Mouse (Mus musculus) cerebral cortex, adult 2 months (tissue): ENCODE results near the gene Prph.

Experiments
- WGBS: fragments of 180-500 bp; shearing (Covaris S2); methylation state at CpG from one replicate; pipeline ENCODE4 v1.1.7; 2018; 5-methylcytosine and 5-hydroxymethylcytosine counted together

The Prph gene

DNA sequence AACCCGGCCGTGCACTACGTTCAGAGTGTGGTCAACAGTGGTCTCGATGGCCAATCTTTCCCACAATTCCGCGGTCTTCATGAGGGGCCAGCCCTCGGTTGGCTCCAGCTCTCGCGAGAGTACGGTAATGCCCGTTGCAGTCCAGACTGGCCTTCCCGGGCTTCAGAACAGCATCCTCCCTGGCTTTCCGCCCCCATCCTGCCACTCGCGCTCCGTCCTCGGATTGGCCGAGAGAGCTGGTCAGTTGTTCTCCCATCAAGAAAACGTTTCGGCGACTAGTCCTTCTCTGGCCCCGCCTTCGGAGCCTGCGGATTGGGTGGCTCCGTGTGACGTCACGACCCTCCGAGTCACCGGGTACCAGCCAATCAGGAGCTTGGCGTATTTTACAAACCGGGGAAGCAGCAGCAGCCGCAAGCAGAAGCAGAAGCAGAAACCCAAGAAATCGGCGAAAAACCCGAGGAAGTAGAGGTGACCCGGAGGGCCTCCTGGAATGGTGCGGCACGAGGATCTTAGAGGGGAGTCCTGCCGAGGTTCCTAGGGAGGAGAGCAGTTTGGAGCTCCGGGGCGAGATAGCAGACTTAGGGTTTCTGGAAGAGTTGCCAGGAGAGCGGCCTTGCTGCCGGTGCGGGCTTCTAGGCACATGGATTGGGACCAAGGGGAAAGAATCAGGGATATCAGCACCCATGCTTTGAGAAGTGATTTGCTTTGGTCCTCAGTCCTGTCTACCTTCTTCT, 19.8 kb downstream of the Prph start:
- WGBS, result under 1% methylated on average over 44 of the region's 44 CpGs

GRCm38 (mm10) chr15:99076011-99076410, 21.0 kb downstream of the Prph start:
- WGBS, result 92% methylated on average over 3 of the region's 3 CpGs

- 82% methylated on average over 15 of the region's 15 CpGs for WGBS
Observed at GRCm38 (mm10) chr15:99078181-99078910, 23.4 kb downstream of the Prph start.

DNA sequence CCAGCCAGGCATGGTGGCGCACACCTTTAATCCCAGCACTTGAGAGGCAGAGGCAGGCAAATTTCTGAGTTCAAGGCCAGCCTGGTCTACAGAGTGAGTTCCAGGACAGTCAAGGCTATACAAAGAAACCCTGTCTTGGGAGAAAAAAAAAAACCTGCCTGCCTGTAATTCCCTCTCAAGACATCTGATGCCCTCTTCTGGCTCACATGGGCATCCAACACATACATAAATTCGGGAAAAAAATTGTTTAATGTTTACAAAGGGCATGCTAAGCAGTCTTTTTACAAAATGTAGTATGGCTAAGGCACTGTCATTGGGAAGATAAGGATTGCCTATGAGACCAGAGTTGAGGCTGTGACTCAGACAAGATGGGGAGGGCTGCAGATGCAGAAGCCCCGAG, 24.8 kb downstream of the Prph start:
- WGBS, result 69% methylated on average over 3 of the region's 3 CpGs

- WGBS, result 94% methylated on average over 12 of the region's 12 CpGs
Observed at GRCm38 (mm10) chr15:99082322-99082721, 27.3 kb downstream of the Prph start.

DNA sequence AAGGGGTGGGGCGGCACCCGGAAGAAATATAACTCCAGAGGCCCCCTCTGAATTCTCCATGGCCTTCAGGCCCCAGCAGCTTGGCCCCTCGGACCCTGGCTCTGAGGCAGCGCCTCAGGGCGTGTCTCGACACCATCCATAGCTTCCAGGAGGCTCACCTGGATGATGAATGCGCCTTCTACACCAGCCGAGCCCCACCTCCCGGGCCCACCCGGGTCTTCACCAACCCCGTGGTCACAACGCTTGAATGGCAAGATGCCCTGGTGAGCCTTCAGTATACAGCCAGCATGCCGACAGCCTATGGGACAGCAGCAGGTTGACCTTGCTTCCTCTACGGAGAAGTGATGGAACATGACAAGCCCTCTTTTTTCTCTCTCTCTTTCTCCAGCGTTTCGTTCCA, 27.9 kb downstream of the Prph start:
- WGBS, result 91% methylated on average over 16 of the region's 16 CpGs

DNA sequence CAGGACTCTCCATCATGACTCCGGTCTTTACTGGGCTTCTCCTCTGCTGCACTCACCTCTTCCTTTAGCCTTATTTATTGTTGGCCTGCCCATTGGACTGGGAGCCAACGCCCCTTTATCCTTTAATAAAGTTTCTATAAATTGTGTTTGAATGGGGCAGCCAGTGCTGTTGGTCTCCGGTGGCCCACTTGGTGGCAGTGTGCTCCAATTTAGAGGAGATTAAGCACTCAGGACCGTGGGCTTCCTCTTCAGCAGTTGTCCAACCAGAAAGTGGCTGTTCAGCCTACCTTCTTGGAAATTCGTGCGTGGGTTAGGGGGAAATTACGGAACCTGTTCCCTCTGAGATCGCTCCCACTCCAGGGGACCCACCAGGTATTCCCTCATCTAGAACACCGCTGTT, 28.3 kb downstream of the Prph start:
- 62% methylated on average over 9 of the region's 9 CpGs for WGBS

GRCm38 (mm10) chr15:99083867-99084557, 29.0 kb downstream of the Prph start:
- WGBS, result 50% methylated on average over 11 of the region's 11 CpGs

DNA sequence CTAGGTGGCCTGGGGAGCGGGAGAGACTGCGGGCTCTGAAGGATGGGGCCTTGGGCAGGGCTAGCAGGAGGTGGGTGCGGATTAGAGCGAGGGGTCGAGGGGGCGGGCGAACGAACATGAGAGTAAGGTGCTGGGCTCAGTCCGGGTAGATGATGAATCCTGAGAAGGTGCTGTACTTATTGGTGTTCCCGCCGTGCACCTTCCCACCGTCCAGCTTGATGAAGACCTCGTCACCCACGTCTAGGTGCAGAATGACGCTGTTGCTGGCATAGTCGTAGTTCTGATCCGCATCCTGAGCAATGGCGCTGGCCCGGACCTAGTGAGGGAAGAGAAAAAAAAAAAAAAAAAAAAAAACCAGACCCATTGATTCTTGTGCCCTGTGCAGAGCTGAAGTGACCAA, 29.6 kb downstream of the Prph start:
- WGBS, result 41% methylated on average over 19 of the region's 19 CpGs

DNA sequence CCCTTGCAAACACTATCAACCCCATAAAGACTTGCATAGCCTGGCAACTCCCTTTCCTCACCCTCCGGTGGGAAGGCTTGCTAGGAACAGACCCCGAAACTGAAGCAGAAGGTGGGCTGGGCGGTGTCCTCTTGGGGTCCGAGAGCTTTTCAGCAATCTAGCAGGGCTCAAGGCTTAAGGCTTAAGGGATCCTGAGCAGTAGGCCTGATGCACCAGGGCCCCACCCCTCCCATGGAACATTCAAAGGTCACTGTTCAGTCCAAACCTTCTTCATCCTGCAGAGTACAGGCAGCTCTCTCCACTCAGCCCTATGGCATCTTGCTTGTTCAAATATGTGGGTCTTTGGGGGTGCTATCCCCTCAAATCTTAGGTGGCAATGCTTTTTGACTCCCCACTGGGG, 31.0 kb downstream of the Prph start:
- WGBS, result 97% methylated on average over 4 of the region's 4 CpGs

DNA sequence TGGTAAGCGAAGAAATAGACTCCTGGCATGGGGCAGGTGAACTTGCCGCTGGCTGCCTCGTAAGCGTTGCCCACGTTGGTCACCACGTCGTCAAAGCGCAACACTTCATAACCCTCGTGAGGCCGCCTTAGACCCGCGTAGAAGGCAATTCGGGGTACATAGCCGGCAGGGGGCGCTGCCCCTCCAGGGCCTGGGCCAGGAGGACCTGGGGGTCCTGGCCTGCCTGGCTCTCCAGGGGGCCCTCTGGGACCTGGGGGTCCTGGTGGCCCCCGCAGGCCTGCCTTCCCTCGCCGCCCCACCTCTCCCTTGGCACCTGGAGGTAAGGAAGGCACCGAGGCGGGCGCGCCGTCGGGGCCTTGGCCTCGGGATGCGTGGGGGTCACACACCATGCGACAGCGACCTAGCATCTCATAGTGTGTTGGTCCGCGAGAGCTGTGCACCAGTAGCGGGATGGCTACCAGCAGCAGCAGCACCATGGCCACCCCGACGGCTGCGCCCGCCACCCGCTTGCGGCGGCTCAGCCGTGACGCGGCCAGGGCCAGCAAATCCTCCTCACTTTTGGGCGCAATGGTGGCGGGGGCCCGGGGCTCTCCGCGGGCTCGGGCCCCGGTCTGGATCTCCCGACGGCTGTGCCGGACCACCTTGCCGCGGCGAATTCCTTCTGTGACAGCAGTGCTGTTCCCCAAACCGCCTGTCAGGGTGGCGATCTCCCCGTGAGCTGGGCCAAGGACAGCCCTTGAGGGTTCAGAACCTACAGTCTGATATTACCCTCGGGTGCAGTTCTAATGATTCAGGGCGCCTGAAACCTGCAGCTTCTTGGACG, 32.5 kb downstream of the Prph start, which contains the start of gene C1ql4:
Gene C1ql4 (minus strand): TSS at position 565 of the 823 bp plus-strand sequence.
- WGBS, result 10% methylated on average over 60 of the region's 60 CpGs

- 1% methylated on average over 27 of the region's 27 CpGs for WGBS
Observed at GRCm38 (mm10) chr15:99088292-99088691, 33.3 kb downstream of the Prph start.

DNA sequence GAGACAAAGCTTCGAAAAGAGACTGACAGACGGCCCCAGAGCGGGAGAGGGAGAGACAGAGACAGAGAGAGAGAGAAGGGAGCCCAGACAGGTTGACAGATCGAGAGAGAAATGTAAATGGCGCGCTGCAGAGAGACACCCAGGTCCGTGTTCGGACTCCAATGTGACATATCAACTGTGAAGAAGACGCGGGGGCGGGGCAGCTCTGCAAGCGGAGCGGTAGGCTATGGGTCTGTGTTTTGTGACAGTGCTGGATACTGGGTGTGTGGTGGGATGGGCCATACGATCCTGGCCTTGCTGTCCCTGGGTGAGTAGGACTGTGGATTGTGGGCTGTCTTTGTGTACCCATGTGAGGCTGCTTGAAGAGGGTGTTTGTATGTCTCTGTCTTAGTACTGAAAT, 34.1 kb downstream of the Prph start:
- 41% methylated on average over 14 of the region's 14 CpGs for WGBS

DNA sequence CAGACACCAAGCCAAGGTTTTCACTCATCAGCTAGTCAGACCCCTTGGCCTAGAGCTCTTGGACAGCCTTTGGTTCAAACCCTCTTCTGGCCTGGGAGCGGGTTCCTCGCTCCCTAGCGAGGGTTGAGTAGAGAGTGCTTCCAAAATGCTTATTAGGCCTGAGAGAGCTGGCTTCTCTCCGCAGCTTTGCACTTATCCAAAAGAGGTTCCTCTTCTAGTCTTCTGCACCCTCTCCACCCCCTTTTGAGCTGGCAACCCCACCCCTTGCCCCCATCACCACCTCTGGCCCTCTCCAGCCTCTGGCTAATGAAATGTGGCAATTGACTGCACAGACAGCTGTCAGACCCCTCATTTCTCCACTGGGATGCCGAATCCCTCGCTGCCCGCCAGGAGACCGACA, 37.9 kb downstream of the Prph start, which contains the start of gene Dnajc22:
Gene Dnajc22 (plus strand): TSS at position 301 of the 400 bp plus-strand sequence.
- WGBS, result 84% methylated on average over 8 of the region's 8 CpGs

DNA sequence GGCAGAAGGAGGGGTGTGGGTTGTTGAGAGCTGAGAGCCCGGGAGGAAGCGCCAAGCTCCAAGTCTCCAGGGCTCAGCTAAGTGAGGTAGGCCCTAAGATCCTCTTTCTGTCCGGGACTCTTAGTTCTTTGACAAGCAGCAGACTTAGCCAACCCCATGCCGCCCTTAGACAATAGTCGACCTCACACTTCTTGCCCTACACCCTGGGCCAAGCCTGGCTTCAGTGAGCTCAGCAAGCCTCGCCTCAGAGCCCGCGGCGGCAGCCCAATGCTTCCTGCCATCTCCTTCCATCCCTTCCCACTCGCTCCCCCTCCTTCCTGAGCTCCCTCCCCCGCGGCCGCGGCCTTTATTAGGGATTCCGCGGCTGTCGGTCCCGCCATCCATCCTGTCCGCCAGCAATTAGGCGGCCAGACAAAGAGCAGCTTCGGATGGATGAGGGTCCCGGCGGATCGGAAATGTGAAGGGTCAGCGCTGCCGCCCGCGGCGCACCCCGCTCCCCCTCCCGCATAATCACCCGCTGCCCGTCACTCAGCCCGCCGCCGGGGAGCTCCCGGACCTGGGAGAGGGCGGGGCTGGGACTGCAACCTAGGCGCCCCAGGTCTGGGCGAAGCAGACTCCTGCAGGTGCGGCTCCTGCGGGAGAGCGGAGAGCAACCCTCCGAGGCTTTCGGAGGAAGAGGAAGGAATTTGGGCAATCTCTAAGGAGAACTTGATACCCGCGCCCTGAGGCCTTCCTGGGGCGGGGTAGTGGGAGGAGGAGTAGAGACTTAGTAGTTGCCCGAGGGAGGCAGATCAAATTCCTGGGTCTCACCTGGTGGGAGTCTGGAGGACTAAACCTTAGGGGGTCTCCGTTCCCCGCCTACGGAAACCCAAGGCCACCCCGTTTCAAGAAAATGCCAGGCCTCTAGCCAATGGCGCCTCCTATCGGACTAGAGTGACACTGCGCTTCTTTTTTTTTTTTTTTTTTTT, 38.6 kb downstream of the Prph start:
- WGBS, result 8% methylated on average over 56 of the region's 56 CpGs

DNA sequence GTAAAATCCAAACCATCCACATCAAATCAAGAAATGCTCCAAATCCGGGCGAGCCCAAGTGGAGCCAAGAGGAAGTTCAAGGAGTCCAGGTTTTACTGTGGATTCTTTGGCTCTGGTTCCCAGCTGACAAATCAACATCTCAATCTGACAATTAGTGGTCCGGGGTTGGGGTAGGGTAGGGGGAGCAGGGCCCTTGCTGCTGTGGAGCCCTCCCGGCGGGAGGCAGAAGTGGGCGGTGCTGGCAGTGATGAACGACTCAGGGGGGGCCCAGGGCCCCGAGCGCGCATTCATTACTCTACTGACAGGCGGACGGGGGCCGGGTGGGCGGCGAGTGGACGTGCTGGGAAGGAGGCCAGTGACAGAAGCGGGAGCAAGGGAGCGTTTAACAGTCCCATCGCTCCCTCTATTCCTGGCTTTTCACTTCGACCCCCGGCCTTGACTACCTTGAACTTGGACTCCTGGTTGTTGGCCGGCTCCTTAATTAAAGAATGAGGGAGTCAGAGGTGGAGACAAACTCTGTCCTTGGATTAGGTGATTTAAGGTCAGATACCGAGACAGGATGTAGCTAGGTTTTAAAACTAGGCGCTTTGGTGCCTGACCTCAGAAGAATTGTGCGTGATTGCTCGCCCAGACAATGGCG, 39.8 kb downstream of the Prph start:
- WGBS, result 15% methylated on average over 27 of the region's 27 CpGs

GRCm38 (mm10) chr15:99095356-99095755, 40.4 kb downstream of the Prph start:
- 63% methylated on average over 6 of the region's 6 CpGs for WGBS

DNA sequence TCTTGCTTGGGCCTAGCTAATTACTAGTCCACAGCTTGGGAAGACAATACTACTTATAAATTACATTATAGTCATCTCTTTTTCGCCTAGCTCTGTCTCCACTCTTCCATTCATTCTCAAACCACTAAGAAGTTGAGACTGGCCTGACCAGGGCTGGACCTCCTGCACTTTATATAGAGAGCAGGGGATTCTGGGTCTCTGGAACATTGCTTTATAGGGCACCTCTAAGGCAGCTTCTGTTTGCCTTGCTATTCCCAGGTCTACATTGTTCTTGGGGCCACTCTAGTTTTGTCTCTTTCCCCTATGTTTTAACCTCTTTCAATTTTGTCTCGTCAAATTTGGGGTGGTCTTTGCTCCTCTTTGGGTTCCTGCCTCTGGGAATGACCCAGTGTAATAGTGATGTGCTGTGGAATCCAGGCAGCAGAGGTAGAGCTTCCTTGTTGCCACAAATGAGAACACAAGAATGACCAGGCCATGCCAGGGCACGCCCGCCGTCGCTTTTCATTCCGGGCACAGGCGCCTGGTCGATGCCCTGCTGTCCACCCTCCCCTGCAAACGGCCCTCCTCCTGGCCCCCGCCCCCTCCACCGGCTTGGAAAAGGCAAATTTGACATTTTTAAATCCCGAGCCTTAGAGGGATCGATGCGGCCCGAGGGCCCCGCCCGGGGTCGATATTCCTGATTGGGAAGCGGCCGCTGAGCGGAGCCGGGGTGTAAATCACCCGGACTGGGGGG, 41.3 kb downstream of the Prph start:
- 29% methylated on average over 24 of the region's 24 CpGs for WGBS

DNA sequence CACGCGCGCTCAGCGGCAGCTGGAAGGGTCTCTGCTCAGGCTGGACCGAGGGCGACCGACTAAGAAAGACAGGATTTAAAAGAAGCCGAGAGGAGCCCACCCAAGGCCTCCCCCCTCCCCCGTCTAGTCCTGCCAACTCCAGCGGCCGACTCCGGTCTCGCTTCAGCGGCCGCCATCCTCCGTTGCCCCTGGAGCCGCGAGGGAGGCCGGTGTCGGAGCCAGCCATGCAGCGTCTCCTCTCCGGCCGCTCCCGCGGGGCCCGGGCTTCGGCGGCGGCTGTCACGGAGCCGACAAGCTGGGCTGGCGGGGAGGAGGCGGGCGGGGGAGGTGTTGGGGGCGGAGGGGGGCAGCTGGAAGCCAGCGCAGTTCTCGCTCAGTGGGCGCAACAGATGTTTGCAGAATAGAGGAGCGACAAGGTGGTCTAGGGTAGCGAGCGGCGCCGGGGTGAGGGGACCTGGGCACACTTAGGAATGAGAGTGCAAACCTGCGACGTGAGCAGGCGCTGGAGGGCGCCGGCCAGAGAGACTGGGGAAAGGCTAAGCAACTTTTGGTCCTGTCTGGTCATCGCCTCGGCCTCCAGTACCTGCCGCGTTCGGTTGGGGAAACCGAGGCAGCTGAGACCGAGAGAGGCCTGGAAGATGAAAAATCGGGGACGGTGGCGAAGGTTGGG, 42.0 kb downstream of the Prph start:
- 1% methylated on average over 58 of the region's 58 CpGs for WGBS
